Comparison of ENCODE assay signal across 20 mouse cellular contexts in the genomic region with DNA sequence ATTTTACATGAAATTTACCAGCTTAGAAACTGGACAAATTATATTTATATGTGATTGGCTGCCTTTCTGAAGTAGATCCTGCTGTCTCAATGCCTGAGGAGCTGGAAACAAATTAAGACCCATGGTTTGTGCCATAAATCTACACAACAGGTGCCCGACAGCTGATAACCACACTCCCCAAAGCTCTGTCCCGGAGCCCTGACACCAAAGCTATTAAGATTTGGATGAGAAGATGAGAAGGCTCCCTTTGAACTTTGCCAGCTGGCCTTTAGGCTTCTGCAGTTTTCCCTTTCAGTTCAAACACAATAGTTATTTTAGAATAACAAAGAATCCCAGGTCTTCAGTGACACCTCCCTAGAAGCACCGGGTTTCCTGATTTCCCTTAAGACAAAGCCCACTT.
DNase-seq lines count a peak whose midpoint lies in the region; ATAC-seq and TF ChIP-seq lines count a peak whose summit lies in the region.
"Had no signal": no experiment of that assay in that cellular context is flagged by ENCODE, and none has a peak within 500 bp of the region (broad histone marks: within the 10 kb centered on the region; RNA-seq: fewer than 3 reads in every experiment).

No protein-coding gene starts in this region.

- TF ChIP-seq EP300 in ES-Bruce4 (IDR thresholded peaks at IDR 0.05; ENCODE audit: insufficient read depth, low read depth, low read length), result 0 out of 2 replicates have a peak, but pooled peaks have one; percentile 62

- ATAC-seq in kidney, embryonic 14.5 days (ENCODE audit: low FRiP score, low TSS enrichment), result 0 out of 2 replicates have a peak, but pooled peaks have one; percentile 38
- ATAC-seq: CD4-positive, CD25-positive, alpha-beta regulatory T cell, adult 4 months; forebrain, embryonic 15.5 days; intestine, embryonic 15.5 days; Patski had no signal

- TF ChIP-seq POLR2A in ES-Bruce4 (IDR thresholded peaks at IDR 0.05; ENCODE audit: insufficient read depth, low read length), result no peak

- H3K36me3 ChIP-seq in kidney, embryonic 14.5 days (ENCODE audit: control insufficient read depth, insufficient read depth, low read length), result no peaks in the 10 kb centered on the region
- H3K36me3 ChIP-seq in ES-Bruce4 (ENCODE audit: control insufficient read depth, insufficient read depth, low read length, poor library complexity, severe bottlenecking), result no peaks in the 10 kb centered on the region
- H3K36me3 ChIP-seq: forebrain, embryonic 15.5 days; heart, embryonic 10.5 days; hindbrain, embryonic 13.5 days; intestine, embryonic 15.5 days had no signal

- H3K9me3 ChIP-seq in kidney, embryonic 14.5 days (ENCODE audit: control insufficient read depth, low read length), result no peaks in the 10 kb centered on the region
- H3K9me3 ChIP-seq in ES-Bruce4 (replicated peaks; ENCODE audit: control insufficient read depth, insufficient read depth, low read length, poor library complexity, severe bottlenecking), result no peaks in the 10 kb centered on the region; the same call in 1 of the 2 replicates
- H3K9me3 ChIP-seq: forebrain, embryonic 15.5 days; heart, embryonic 10.5 days; hindbrain, embryonic 13.5 days; intestine, embryonic 15.5 days had no signal

- no peak overlapping the region for H3K4me2 ChIP-seq in kidney, embryonic 14.5 days (replicated peaks; ENCODE audit: low read depth, low read length)
- H3K4me2 ChIP-seq: forebrain, embryonic 15.5 days; hindbrain, embryonic 13.5 days; intestine, embryonic 15.5 days had no signal

- no peaks in the 10 kb centered on the region for H3K27me3 ChIP-seq in kidney, embryonic 14.5 days (ENCODE audit: control insufficient read depth, insufficient read depth, low read length)
- no peaks in the 10 kb centered on the region for H3K27me3 ChIP-seq in ES-Bruce4 (ENCODE audit: control insufficient read depth, insufficient read depth, low read length, poor library complexity, severe bottlenecking)
- H3K27me3 ChIP-seq: forebrain, embryonic 15.5 days; hindbrain, embryonic 13.5 days; intestine, embryonic 15.5 days had no signal

- H3K4me1 ChIP-seq in kidney, embryonic 14.5 days (ENCODE audit: control insufficient read depth, insufficient read depth, low read length), result peaks cover 22% of the 10 kb centered on the region; the same call in 1 of the 2 replicates
- H3K4me1 ChIP-seq in ES-Bruce4 (ENCODE audit: control insufficient read depth, insufficient read depth, low read length), result peaks cover 6% of the 10 kb centered on the region

- peak; percentile 38 for DNase-seq in embryo, embryonic 10.5 days (ENCODE audit: low spot score)
- DNase-seq in embryo, embryonic 10 days (ENCODE audit: low spot score), result no peak
- DNase-seq in kidney, postnatal 25 days, result no peak
- DNase-seq in forelimb bud, embryonic 11.5 days (ENCODE audit: low read depth, low spot score), result peak; percentile 12
- DNase-seq in thymus, postnatal 10 days (ENCODE audit: low spot score in 2 of 2), result no peak
- DNase-seq: B cell, adult 2 months; cerebellum, adult 8-10 months; cerebellum, postnatal 25 days; gastrocnemius, adult 2 months; gastrocnemius, postnatal 25 days; heart, adult 18-20 months; heart, postnatal 10 days had no signal

- TF ChIP-seq CTCF in ES-Bruce4 (IDR thresholded peaks at IDR 0.05; ENCODE audit: low read depth, low read length), result no peak

- H3K4me3 ChIP-seq in kidney, embryonic 14.5 days (ENCODE audit: low read length), result no peak overlapping the region
- no peak overlapping the region for H3K4me3 ChIP-seq in ES-Bruce4 (ENCODE audit: low read depth, low read length)
- H3K4me3 ChIP-seq: forebrain, embryonic 15.5 days; gastrocnemius, adult 2 months; heart, embryonic 10.5 days; hindbrain, embryonic 13.5 days; intestine, embryonic 15.5 days had no signal

- no peak overlapping the region for H3K27ac ChIP-seq in kidney, embryonic 14.5 days (ENCODE audit: low read depth, low read length)
- no peak overlapping the region for H3K27ac ChIP-seq in ES-Bruce4 (ENCODE audit: insufficient read depth, low read length)
- H3K27ac ChIP-seq: forebrain, embryonic 15.5 days; gastrocnemius, adult 2 months; heart, embryonic 10.5 days; hindbrain, embryonic 13.5 days; intestine, embryonic 15.5 days had no signal

- 8% methylated on average over 3 of the region's 3 CpGs for WGBS in kidney, embryonic 14.5 days

- H3K9ac ChIP-seq in kidney, embryonic 14.5 days (ENCODE audit: low read depth, low read length), result no peak overlapping the region; the same call in 1 of the 2 replicates
- H3K9ac ChIP-seq in ES-Bruce4 (ENCODE audit: low read depth, poor library complexity, severe bottlenecking), result no peak overlapping the region
- H3K9ac ChIP-seq: forebrain, embryonic 15.5 days; hindbrain, embryonic 13.5 days; intestine, embryonic 15.5 days had no signal

Comparison
In these comparisons a context has a peak if more than half of its experiments do, and no peak if none do; other contexts are left out.
1. DNase-seq: peak in embryo, embryonic 10.5 days (single experiment) and forelimb bud, embryonic 11.5 days (single experiment); none in embryo, embryonic 10 days (single experiment), kidney, postnatal 25 days (0 of 2) and thymus, postnatal 10 days (0 of 2).